Mouse (Mus musculus): ENCODE data around the gene Eif2s1.

- TF ChIP-seq CTCF (IDR thresholded peaks at IDR 0.05; ENCODE audit: low read depth), result no peak
- no peak for TF ChIP-seq EP300 (IDR thresholded peaks at IDR 0.05; ENCODE audit: low read depth)
These were observed 60.4 kb downstream of the Eif2s1 start for GRCm38 (mm10) chr12:78922058-78922457.
